Mouse (Mus musculus) lung, postnatal 25 days (tissue): Measurements from ENCODE around the gene Atp5g2.

Source experiments
- DNase-seq: peaks from one replicate; pipeline ENCODE4 v3.0.0; 2022; ENCODE audit warnings: low spot score

The Atp5g2 gene

DNA sequence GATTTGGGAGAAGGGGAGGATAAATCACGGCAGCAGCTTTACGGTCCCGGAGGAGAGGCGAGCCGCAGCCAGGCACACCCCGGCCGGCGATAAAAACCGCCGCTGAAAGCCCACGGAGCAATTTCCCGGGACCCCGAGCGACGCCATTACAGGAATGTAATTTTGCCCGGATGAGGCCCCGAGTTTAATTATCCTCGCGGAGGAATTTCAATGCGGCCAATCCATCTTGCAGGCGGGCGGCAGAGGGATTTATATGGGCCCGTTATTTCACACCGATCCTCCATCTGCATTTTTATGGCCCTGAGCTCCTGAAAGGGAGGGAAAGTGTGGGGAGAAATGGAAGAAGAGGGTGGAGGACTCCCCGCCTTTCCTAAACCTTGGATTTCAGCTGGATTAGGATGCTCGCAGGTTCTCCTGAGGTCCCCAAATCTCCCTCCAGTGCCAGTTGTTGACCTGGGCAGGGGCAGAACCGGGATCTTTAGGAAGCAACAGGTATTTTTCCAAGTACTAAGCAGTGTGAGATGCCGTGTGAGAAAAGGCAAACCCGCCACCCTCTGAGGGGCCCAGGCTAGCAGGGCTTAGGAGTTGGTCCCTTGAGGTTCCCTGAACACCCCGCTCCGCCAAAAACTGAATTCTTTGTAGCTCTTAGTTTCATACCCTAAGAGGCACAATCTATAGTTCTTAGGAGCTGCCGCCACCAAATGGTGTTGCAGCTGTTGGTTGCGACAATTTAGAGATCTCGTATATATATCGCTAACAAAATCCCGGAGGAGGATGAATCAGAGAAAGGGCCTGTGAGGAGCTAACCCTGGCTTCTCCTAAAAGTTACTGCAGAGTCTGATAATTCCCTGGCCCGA is at the start of gene Atp5g2:
Atp5g2 (minus strand) TSS at position 138 of the 857 bp plus-strand sequence.
- DNase-seq, result peak; percentile 23

- DNase-seq, result no peak
Observed at GRCm38 (mm10) chr15:102721016-102721898, 49.1 kb upstream of the Atp5g2 start.

GRCm38 (mm10) chr15:102716132-102716531 is 44.0 kb upstream of the Atp5g2 start:
- DNase-seq, result no peak

DNA sequence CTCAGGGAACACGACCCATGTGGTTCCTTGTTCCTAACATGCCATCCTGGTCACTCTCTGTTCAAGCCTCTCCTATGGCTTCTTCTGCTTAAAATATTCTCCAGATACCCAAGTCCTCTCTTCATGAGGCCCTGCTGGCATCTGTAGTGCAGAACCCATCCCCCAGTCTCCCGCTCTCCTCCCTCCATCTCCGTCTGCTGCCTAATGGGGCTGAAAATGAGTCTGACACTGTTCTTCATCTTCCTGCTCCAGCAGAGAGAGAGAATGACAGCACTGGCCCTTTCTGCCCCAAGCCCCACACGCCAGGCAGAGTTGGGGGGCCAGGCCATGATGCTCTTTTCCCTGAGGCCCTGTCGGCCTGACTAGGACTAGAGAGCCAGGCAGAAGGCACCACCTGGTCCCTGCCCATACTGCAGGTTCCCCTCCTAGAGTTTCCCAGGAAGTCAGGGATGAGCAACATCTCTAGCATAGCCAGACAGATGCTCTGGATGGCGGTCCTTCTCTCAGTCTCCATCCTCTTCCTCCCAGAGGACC is 35.7 kb upstream of the Atp5g2 start:
- DNase-seq, result no peak

DNA sequence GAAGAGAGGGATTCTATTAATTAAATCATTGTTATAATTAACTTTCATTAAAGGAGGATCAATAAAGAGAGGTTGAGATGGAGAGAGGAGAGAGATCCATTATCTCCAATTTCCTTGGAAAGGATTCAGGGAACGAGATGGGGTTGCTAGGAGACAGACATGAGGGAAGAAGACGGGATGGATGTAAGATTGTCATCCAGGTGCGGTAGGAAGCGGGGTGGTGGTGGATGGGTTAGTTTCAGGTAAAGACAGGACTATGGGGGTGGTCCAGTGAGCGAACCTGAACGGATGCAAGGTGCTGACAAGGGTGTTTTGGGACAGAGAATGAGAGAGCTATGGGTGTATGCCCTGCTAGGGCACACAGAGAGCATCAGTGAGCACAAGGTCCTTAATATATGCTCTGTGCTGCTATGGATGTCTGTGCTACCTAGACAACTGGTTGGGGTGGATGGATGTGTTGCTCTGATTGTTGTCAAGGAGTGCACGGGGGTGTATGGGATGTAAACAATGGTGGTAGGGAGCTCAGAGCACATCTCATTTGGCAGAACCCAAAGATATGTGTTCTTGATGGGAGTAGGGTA is 33.9 kb upstream of the Atp5g2 start:
- DNase-seq, result no peak

DNA sequence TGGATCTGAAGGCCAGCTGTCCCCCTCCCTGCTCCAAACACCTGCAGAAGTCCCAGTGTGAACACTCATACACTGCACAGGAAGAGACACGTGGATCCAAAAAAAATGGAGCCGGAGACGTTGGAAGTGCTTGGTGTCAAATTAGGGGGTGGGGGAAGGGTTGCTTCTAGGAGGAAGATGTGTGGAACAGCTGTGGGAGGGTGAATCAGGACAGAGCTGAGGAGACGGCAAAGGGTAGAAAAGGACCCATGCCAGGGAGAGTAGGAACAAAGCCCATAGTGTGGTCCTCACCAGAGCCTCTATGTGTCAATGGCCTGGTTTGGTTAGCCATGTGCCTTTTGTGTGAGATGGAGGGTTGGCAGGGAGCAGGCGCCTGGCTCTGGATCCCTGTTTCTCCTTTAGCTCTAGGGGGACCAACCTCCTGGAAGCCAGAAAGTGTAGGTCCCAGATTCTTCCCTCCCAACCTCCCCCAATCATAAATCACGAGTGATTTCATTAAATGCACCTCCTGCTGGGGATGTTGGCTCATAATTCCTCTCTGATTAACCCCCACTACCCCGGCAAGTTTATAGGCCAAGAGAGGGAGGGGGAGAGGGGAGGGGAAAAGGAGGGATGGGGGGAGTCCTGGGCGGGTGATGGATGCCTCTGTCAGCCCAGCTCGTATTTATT is 33.2 kb upstream of the Atp5g2 start:
- DNase-seq, result no peak

DNA sequence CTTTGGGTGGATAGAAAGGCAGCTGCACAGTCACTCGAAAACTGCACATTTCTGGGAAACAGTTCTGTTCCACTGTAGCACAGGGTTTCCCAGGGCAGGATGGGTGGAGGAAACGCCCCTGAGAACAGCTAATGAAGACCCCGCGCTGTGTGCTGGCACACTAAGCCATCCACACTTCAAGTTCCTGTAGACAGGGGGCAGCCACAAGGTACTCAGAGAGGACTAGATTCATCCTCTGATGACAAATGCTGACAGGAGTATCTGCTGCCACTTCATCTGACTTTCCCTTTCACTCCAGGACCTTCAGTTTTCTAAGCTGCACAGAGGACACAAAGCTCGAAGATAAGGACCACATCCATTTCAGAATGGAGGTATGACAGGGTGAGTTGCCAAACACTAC is 32.7 kb upstream of the Atp5g2 start:
- no peak for DNase-seq

GRCm38 (mm10) chr15:102702972-102703371 is 30.8 kb upstream of the Atp5g2 start:
- no peak for DNase-seq

- peak; percentile 83 for DNase-seq
Observed at GRCm38 (mm10) chr15:102698193-102698592, 26.0 kb upstream of the Atp5g2 start.

DNA sequence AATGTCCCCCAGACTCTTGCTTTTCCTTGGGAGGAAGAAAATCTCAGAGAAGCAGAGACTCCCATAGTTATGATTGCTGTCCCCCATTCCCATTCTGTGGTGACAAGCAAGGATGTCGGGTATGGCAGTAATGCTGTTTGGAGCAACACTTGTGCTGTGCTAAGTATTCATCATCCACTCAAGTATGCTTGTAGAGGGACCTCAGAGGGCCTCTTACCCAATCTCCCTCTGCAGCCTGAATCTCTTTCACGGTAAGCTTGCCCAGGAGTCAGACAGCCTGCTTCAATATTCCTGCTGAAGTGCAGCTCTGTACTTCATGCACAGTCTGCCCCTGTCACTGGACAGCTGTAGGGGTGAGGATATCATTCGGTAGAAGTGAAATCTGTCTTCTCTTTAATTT is 24.7 kb upstream of the Atp5g2 start:
- DNase-seq, result peak; percentile 55

GRCm38 (mm10) chr15:102693600-102693999 is 21.4 kb upstream of the Atp5g2 start:
- peak; percentile 77 for DNase-seq

DNA sequence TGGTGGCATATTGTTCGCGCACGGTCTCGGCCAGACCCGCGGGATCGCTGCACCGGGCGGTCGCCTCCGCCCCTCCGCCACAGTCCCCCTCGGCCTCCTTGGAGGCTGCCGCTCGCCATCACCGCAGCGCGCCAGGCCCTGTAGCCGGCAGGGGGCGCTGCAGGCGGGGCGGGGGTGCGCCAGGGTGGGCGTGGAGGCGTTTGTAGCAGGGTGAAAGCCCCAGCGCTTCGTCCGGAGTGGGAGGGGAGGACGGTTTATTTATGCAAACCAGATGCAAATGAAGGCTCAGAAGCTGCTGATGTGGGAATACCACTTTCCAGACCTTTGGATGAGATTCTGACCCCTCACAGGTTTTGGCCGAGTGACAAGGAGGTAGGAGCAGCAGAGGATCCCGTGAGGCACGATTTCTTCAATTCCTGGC is 20.8 kb upstream of the Atp5g2 start:
- peak; percentile 14 for DNase-seq

DNA sequence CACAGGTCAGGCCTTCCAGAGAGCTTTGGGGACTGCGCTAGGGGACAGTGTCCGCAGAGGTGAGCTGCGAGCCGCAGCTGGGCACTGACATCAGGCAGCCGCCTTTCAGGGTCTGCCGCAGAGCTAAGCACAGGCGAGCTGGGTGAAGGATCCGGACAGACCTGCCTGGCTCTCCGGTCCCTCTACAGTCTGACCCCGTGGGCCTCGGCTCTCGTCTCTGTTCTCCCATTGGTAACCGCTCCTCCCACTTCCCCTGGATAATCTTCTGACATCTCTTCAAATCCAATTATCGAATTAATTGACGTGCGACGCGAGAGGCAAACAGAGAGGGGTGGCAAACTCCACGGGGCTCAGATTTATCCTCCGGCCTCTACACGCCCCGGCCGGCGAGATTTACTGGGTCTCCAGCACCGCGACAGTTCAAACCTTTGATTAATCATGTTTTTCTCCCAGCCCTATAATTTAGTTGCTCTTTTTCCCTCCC is 20.2 kb upstream of the Atp5g2 start:
- DNase-seq, result no peak

DNA sequence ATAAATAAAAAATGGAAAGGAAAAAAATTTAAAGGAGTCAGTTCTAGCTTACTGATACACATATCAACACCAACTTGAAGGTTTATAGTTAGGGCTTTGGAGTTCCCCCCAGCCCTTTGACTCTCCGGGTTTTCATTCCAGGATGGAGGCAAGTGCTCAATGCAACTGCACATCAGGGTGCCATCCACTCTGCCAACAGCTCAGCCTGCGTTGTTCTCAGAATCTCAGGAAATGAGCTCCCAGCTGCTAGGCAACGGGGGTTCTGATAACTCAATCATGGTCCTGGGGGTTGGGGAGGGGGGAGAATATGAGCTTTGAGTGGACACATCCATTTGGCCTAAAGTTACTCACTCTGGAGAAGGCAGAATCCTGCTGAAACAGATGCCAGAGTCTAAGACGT is 13.6 kb upstream of the Atp5g2 start:
- no peak for DNase-seq

DNA sequence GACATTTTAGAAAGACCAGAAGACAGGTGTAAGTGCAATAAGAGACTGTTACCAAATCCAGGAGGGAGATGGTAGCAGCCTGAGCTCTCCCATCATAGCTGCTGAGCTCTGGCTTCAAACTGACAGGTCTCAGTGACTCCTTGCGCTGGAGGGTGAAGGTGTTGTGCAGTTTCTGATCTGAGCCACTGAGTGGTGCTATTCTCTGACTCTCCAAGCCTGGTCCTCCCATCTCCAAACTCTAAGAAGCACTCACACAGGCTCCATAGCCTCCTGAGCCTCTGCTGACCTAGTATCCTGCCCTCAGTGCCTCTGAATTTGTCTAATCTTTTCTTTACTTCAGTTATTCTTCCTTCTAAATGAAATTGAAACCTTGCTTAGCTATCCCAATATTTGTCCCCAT is 11.5 kb upstream of the Atp5g2 start:
- peak; percentile 24 for DNase-seq

- no peak for DNase-seq
Observed at GRCm38 (mm10) chr15:102676345-102676744, 4.2 kb upstream of the Atp5g2 start.

DNA sequence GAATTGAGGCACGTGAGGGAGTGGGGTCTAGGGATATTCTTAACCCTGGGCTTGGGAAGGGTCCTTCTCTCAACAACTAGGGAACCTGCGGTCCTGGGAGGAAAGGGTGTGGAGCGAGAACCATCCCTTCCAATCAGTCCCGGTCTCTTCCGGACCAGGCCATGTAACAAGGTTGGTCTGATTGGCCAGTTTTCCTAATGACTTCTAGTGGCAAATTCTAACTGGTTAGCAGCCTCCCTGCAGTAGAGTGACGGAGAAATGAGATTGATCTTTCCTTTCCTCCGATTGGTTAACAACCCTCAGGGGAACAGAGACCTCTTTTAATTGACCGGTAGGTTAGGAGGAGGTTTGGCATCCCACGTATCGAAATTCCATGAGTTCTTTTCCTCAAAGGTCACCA is 1.4 kb upstream of the Atp5g2 start:
- DNase-seq, result peak; percentile 84

DNA sequence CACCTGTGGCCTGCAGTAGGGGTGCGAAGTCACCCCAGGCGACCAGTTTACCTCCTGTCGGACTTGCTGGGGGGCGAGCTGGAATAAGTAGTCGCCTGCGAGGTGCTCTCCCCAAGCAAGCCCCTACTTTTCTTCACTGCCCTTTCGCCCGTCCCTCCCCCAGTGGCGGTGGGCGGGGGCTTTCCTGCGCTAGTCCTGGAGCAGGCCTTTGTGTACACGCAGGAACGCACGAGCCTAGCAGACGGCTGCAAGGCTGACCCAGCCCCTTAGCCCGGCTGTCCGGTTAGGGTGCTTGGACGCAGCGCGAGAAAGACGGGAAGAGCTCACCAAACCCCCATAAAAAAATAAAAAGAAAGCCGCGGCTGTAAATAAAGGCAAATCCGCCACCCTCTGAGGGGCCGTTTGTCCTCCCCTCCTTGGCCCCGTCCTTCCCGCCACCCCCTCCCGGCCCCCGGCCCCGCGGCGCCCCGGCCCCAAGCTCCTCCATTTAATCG is 384 bp downstream of the Atp5g2 start:
- peak; percentile 88 for DNase-seq

- peak; percentile 97 for DNase-seq
Observed at GRCm38 (mm10) chr15:102670767-102671575, 1.2 kb downstream of the Atp5g2 start.

DNA sequence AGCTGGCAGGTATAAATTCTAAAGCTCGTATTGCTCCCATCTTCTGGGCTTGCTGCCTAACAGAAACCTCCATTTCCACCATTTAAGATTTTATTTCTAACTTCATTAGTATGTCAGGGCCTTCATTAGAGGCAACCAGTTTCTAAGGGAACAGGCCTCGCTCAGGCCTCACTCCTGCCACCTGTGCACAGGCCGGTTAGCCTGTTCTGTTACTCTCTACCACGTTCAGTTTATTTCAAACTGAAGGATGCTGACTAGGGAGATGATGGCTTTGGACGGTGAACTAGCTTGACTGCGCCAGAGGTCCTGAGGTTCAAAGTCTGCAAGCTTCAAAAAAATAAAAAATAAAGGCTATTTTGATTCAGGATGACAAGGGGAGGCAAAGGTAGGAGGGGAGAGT is 1.9 kb downstream of the Atp5g2 start:
- DNase-seq, result peak; percentile 8

GRCm38 (mm10) chr15:102669571-102669970 is 2.6 kb downstream of the Atp5g2 start:
- no peak for DNase-seq
